Mouse (Mus musculus) G1E (cell line): Measurements from ENCODE around the gene Tab1. TPM values are rescaled to one million over a fixed set of nuclear protein-coding genes. Genes with fewer than 3 reads are reported as not detected.

Source experiments
- ATAC-seq: 2 replicates; pipeline ENCODE4 v1.8.0; 2016; ENCODE audit warnings: mild to moderate bottlenecking; ENCODE audit not compliant: insufficient number of reproducible peaks, poor library complexity, low FRiP score, severe bottlenecking; ENCODE audit errors: extremely low read depth
- DNase-seq: peaks from one replicate; pipeline ENCODE4 v3.0.0; 2012; ENCODE audit warnings: low spot score
- H3K27me3 ChIP-seq: 2 replicates; pipeline ENCODE4 v1.6.1; 2012; ENCODE audit warnings: mild to moderate bottlenecking, low read length, inconsistent platforms; ENCODE audit not compliant: insufficient read depth
- H3K36me3 ChIP-seq: replicated peaks from 2 replicates; pipeline ENCODE3; 2012; ENCODE audit warnings: mild to moderate bottlenecking, inconsistent platforms
- H3K4me1 ChIP-seq: 2 replicates; pipeline ENCODE4 v1.6.1; 2012; ENCODE audit warnings: low read depth, low read length, inconsistent platforms, mixed read lengths; ENCODE audit not compliant: insufficient read depth
- H3K4me3 ChIP-seq: 2 replicates; pipeline ENCODE4 v1.5.1; 2012; ENCODE audit warnings: low read depth, mild to moderate bottlenecking, inconsistent platforms, low read length, moderate library complexity, mixed read lengths
- H3K9me3 ChIP-seq: replicated peaks from 2 replicates; pipeline ENCODE4 v1.6.1; 2012; ENCODE audit warnings: inconsistent platforms
- CTCF ChIP-seq: IDR thresholded peaks from 2 replicates; pipeline ENCODE4 v1.5.1; 2012; ENCODE audit warnings: low read depth, low read length, inconsistent platforms, mixed read lengths
- GATA1 ChIP-seq: IDR thresholded peaks from 2 replicates; pipeline ENCODE4 v1.6.1; 2012; ENCODE audit warnings: borderline replicate concordance, low read length, inconsistent platforms, mixed read lengths
- GATA2 ChIP-seq: IDR thresholded peaks from 2 replicates; pipeline ENCODE4 v1.6.1; 2012; ENCODE audit warnings: low read depth, low read length, inconsistent platforms, borderline replicate concordance
- POLR2AphosphoS5 ChIP-seq: IDR thresholded peaks from 2 replicates; pipeline ENCODE4 v1.6.1; 2012; ENCODE audit warnings: low read depth, low read length, inconsistent platforms; ENCODE audit not compliant: insufficient replicate concordance
- TAL1 ChIP-seq: conservative IDR thresholded peaks from 2 replicates; pipeline ENCODE4 v1.6.1; 2012; ENCODE audit warnings: low read depth, low read length, inconsistent platforms, mixed read lengths
- polyA plus RNA-seq: library from polyadenylated mRNA; stranded (reverse); fragments of >175 nt; gene quantifications from 2 replicates; pipeline ENCODE4 v1.2.3, GENCODE M21; 2012
- total RNA-seq, 2 experiments: library from RNA; stranded (forward) in 1 of 2; stranded (reverse) in 1 of 2; fragments of 200-1000 nt in 1 of 2; fragments of >200 nt in 1 of 2; fragmentation: Nextera tagmentation in 1 of 2; gene quantifications; 2 replicates each; pipeline ENCODE4 v1.2.3; 2014 to 2017

Tab1 gene
- total and polyA plus RNA-seq, 3 experiments, result 22.3 to 29.1 (median 27.2) TPM

DNA sequence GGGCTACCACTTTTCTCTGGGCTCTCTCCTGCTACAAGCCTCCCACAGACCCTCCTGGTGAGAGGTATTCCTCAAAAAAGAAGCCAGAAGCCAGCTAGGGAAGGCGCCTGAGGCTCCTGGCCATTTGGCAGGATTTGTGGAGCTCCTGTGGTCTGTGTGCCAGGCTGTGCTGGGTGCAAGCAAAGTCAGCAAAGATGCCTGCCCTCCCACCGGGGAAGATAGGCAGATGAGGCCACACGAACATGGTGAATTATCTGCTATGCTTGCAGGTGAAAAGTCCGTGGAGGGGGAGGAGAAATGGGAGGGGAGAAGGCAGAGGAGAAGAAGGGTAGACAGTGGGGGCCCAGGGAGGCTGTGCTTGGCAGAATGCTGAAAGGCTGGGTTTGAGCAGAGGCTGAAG, 37.4 kb downstream of the Tab1 start:
- peaks cover 5% of the 10 kb centered on the region for H3K9me3 ChIP-seq
- no peak for DNase-seq
- no peaks in the 10 kb centered on the region for H3K4me1 ChIP-seq
- no peak overlapping the region for H3K4me3 ChIP-seq
- peaks cover 87% of the 10 kb centered on the region for H3K27me3 ChIP-seq
- no peak for ATAC-seq
- TF ChIP-seq GATA1 (no peak), GATA2 (no peak), CTCF (no peak), POLR2AphosphoS5 (no peak), TAL1 (no peak)
- H3K36me3 ChIP-seq, result no peaks in the 10 kb centered on the region

DNA sequence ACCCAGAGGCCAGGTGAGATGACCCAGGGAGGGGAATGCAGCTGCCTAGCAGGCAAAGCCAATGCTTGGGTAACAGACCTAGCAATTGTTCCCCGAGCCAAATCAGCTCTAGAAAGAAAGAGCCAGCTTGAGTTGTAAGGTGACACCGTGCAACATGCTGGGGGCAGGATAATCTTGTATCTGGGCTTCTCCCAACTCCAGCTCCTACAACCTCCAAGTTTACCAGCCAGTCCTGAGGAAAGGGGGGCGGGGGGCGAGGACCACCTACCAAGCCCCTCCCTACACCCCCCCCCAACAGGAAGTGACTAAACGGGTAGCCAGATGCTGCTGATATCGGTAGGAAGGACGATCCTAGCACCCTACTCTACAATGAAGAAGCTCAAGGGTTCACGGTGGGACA, 38.4 kb downstream of the Tab1 start:
- H3K27me3 ChIP-seq, result peaks cover 87% of the 10 kb centered on the region

DNA sequence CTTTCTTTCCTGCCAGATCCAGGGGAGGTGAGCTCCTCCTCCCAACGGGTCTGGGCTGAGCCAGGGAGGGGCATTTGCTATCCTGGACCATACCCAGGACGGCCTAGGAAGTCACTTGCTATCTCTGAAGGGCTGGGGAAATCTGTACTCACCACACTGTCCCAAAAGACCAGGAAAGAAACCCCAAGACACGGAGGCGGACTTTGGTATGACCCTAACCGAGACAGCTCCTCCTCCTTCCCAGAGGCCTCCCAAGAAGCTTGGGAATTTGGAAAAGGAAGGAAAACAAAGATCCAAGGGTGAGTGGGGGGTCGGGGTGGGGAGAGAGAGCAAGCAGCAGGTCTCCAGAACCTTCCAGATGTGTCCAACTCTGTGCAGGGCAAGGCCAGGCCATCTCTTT, 38.9 kb downstream of the Tab1 start:
- ATAC-seq (no peak), DNase-seq (no peak)
- Histone ChIP-seq H3K9me3 (peaks cover 5% of the 10 kb centered on the region), H3K4me3 (no peak overlapping the region), H3K36me3 (no peaks in the 10 kb centered on the region), H3K4me1 (no peaks in the 10 kb centered on the region), H3K27me3 (peaks cover 85% of the 10 kb centered on the region)
- no peak for TF ChIP-seq GATA2

More for the DNA sequence above, 38.4 kb downstream of the Tab1 start:
- ATAC-seq, result no peak
- H3K9me3 ChIP-seq, result peaks cover 5% of the 10 kb centered on the region
- H3K4me1 ChIP-seq, result no peaks in the 10 kb centered on the region
- DNase-seq, result no peak
- TF ChIP-seq GATA2, result no peak
- no peak for TF ChIP-seq GATA1
- no peak for TF ChIP-seq CTCF
- no peak for TF ChIP-seq TAL1
- TF ChIP-seq POLR2AphosphoS5, result no peak
- H3K4me3 ChIP-seq, result no peak overlapping the region
- no peaks in the 10 kb centered on the region for H3K36me3 ChIP-seq

DNA sequence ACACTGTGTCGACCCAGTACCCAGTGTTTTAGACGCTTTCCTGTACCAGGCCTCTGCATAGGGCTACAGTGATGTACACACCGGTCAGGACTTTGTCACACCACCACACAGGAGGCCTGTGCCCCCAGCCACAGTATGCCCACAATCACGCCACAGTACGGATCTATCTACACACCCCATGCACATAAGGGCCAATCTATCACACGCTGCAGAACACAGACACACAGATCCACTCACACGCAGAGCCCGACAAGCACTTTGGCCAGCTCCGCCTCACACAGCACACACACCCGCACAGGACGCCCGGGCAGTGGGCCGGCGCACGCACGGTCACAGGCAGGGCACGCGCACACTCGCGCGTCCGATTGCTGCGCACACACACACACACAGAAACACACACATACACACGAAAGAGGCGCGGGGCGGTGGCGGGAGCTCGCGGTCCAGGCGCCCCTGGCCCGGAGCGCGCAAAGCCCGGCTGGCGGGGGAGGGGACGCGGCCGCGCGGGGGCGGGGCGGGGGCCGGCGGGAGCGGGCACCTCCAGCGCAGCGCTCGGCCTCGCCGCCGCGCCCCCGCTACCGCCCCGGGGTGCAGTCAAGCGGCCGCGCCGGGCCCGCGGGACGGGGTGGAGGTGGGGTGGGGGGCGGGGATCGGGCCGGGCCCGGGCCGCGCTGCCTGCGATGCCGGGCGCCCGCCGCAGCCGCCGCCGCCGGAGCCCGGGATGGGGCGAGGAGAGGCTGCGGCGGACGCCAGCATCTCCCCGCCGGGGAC, 40.3 kb downstream of the Tab1 start, which contains the start of gene Mgat3:
Gene Mgat3, plus strand, starts transcription at position 721 of the 771 bp plus-strand sequence.
- H3K27me3 ChIP-seq, result peaks cover 81% of the 10 kb centered on the region
- no peak within 1 kb of the TSS for H3K4me3 ChIP-seq
- no peak for ATAC-seq
- peaks cover 5% of the 10 kb centered on the region for H3K9me3 ChIP-seq
- no peaks in the 10 kb centered on the region for H3K36me3 ChIP-seq
- TF ChIP-seq POLR2AphosphoS5 (no peak), GATA2 (no peak), GATA1 (no peak), TAL1 (no peak), CTCF (no peak)
- no peak for DNase-seq
- H3K4me1 ChIP-seq, result no peaks in the 10 kb centered on the region

DNA sequence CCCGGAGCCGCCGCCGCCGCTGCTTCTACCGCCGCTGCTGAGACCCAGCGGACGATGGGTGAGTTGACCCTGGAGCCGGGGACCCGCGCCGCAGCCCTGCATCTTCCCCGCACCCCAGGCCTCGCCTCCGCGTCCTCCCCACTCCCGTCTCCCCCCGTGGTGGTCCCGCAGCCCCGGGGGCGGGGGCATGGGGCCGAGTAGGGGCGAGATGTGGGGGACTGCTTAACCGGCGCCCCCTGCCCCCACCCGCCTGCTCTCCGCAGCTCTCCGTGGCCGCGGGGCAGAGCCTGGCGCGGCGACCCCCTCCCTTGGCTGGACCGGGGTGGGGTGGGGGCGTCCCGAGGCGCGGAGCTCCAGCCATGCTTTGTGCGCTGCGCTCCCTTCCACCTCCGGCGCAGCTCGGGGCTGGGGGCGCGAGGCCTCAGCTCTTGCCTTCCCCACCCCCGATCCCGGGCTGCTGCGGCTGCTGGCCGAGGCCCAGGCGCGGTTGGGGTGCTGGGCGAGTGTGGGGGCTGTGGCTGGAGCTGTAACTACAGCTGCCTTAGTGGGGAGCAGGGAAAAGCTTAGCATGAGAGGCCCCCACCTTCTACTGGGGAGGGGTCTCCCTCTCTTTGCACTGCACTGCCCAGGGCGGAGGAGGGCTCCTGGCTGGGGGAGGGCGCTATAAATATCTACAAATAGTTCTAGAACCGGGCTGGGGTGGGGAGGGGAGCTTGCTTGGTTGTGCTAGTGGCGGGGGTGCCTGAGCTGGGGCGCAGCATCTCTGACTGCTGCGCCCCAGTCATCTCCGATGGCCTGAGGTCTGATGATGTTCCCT, 41.1 kb downstream of the Tab1 start:
- no peak for ATAC-seq
- Histone ChIP-seq H3K9me3 (peaks cover 5% of the 10 kb centered on the region), H3K36me3 (no peaks in the 10 kb centered on the region), H3K4me3 (no peak overlapping the region), H3K27me3 (peaks cover 81% of the 10 kb centered on the region), H3K4me1 (no peaks in the 10 kb centered on the region)
- no peak for DNase-seq
- TF ChIP-seq CTCF (no peak), GATA1 (no peak)

DNA sequence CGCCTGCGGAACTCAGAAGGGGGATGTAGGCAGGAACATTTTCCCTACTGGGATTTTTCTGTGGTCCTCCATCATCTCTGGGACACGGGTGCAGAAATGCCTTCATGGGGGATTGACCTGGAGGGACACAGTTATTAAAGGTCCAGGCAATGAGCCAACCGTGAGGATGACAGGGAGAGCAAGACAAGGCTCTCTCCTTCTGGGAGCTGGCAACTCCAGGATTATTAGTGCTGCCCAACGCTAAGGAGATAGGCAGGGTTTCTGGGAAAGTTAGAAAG, 41.6 kb downstream of the Tab1 start:
- DNase-seq, result no peak
- Histone ChIP-seq H3K4me3 (no peak overlapping the region), H3K36me3 (no peaks in the 10 kb centered on the region), H3K9me3 (peaks cover 5% of the 10 kb centered on the region), H3K4me1 (no peaks in the 10 kb centered on the region), H3K27me3 (peaks cover 76% of the 10 kb centered on the region)
- no peak for ATAC-seq
- no peak for TF ChIP-seq CTCF
- no peak for TF ChIP-seq GATA2
- no peak for TF ChIP-seq GATA1
- TF ChIP-seq POLR2AphosphoS5, result no peak
- TF ChIP-seq TAL1, result no peak
